In the genomic region with DNA sequence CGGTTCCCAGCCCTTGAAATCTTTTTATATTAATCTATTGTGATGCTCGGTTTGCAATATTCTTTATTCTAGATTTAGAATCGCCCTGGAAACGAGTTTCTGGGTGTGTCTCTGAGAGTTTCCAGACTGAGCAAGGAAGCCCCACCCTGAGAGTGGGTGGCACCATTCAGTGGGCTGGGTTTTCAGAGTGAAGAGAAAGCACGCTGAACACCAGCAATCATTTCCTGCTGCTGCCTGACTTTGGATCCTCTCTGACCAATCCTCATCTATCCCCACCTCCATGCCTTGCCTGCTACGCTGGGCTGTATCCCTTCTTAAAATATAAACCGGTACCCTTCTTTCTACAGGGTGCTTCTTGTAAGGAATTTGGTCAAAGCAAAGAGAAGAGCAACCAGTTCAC, we compare ENCODE assay signal across 7 mouse cellular contexts.
DNase-seq lines count a peak whose midpoint lies in the region.

No protein-coding gene starts in this region.

- peak; percentile 40 to 45 for DNase-seq in B cell, adult 2 months
- DNase-seq in CD4-positive, CD25-positive, alpha-beta regulatory T cell, adult 2 months (ENCODE audit: low read depth, low spot score): peak; percentile 56
- DNase-seq in gastrocnemius, adult 8-10 months (ENCODE audit: low spot score in 2 of 2): peak; percentile 23 to 27
- DNase-seq in layer of hippocampus, postnatal 36 days: peak; percentile 22 to 27
- DNase-seq in splenic B cell, adult 2 months (ENCODE audit: low read depth, low spot score): peak; percentile 52
- no peak for DNase-seq in thymus, postnatal 25 days
- DNase-seq in embryo, embryonic 11 days: no peak

- no peaks in the 10 kb centered on the region for H3K27me3 ChIP-seq in splenic B cell, adult 2 months (ENCODE audit: control insufficient read depth, insufficient read depth, low read length, poor library complexity, severe bottlenecking)

- H3K36me3 ChIP-seq in splenic B cell, adult 2 months (ENCODE audit: control insufficient read depth, insufficient read depth, low read length, poor library complexity, severe bottlenecking): no peaks in the 10 kb centered on the region

Comparison
In these comparisons a context has a peak if more than half of its experiments do, and no peak if none do; other contexts are left out.
1. DNase-seq: peak in B cell, adult 2 months (2 of 2), CD4-positive, CD25-positive, alpha-beta regulatory T cell, adult 2 months (single experiment), gastrocnemius, adult 8-10 months (2 of 2), layer of hippocampus, postnatal 36 days (2 of 2) and splenic B cell, adult 2 months (single experiment); none in thymus, postnatal 25 days (single experiment) and embryo, embryonic 11 days (single experiment).